Mouse (Mus musculus): ENCODE measurements around the gene Gpatch8. TPM values are rescaled to one million over a fixed set of nuclear protein-coding genes. Genes with fewer than 3 reads are reported as not detected.
A peak's percentile ranks its signal among the peaks of the same experiment; 100 is the strongest.

Gene Gpatch8
- polyA plus RNA-seq, 1 experiment from 2014 or later: 68.1 TPM

GRCm38 (mm10) chr11:102586445-102587130 is 30.4 kb upstream of the Gpatch8 start:
- ATAC-seq (ENCODE audit: low FRiP score): no peak
- Histone ChIP-seq H3K27ac (ENCODE audit: low read depth, low read length) (no peak overlapping the region), H3K36me3 (ENCODE audit: control insufficient read depth, insufficient read depth, low read length) (no peaks in the 10 kb centered on the region), H3K4me1 (replicated peaks; ENCODE audit: control insufficient read depth, insufficient read depth, low read length) (0 out of 2 replicates have a peak, but pooled peaks cover 3% of the 10 kb centered on the region), H3K4me2 (replicated peaks; ENCODE audit: low read depth, low read length) (no peak overlapping the region), H3K9ac (ENCODE audit: low read depth, low read length) (no peak overlapping the region), H3K9me3 (ENCODE audit: control insufficient read depth, low read length) (no peaks in the 10 kb centered on the region), H3K4me3 (ENCODE audit: low read depth, low read length) (no peak overlapping the region), H3K27me3 (ENCODE audit: control insufficient read depth, insufficient read depth, low read length) (no peaks in the 10 kb centered on the region)
- WGBS: 90% methylated on average over 4 of the region's 4 CpGs
- no peak for DNase-seq (ENCODE audit: low spot score)

- WGBS: 10% methylated on average over 5 of the region's 5 CpGs
- H3K36me3 ChIP-seq (ENCODE audit: control insufficient read depth, insufficient read depth, low read length): no peaks in the 10 kb centered on the region
- no peak overlapping the region for H3K9ac ChIP-seq (ENCODE audit: low read depth, low read length)
- no peak for DNase-seq (ENCODE audit: low spot score)
- peaks cover 12% of the 10 kb centered on the region for H3K4me1 ChIP-seq (replicated peaks; ENCODE audit: control insufficient read depth, insufficient read depth, low read length)
- no peak overlapping the region for H3K4me3 ChIP-seq (ENCODE audit: low read depth, low read length)
- no peak overlapping the region for H3K27ac ChIP-seq (ENCODE audit: low read depth, low read length)
- no peaks in the 10 kb centered on the region for H3K27me3 ChIP-seq (ENCODE audit: control insufficient read depth, insufficient read depth, low read length)
- H3K4me2 ChIP-seq (replicated peaks; ENCODE audit: low read depth, low read length): no peak overlapping the region
- H3K9me3 ChIP-seq (ENCODE audit: control insufficient read depth, low read length): no peaks in the 10 kb centered on the region
- no peak for ATAC-seq (ENCODE audit: low FRiP score)
Observed at GRCm38 (mm10) chr11:102582736-102583135, 26.5 kb upstream of the Gpatch8 start.

DNA sequence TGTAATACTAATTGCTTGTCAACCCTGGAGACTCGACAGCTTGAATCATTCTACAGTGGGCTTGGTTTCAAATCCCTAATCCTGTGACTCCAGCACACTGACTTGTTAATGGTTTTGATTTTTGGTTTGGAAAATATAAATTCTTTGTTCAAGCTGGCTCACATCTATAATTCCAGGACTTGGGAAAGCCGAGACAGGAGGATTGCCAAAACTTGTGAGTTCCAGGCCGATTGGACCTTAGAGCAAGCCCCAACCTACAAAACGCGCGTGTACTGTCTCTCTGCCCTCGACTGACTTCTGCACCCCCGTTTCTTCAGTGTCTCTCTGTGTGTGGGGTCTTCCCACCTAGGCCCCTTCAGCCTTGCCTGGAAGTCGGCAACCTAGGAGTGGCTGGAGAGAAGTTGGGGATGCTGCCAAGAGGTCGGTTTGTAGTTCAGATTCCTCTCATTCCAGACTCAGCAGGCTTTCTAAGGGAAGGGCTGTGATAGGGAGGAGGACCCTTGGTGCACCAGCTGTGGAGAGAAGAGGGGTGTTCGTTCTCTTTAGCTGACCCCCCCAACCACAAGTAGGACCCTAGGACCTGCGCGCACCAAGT is 25.9 kb upstream of the Gpatch8 start:
- no peak overlapping the region for H3K4me2 ChIP-seq (replicated peaks; ENCODE audit: low read depth, low read length)
- no peaks in the 10 kb centered on the region for H3K27me3 ChIP-seq (ENCODE audit: control insufficient read depth, insufficient read depth, low read length)
- peaks cover 12% of the 10 kb centered on the region for H3K4me1 ChIP-seq (replicated peaks; ENCODE audit: control insufficient read depth, insufficient read depth, low read length)
- 17% methylated on average over 13 of the region's 13 CpGs for WGBS
- H3K4me3 ChIP-seq (ENCODE audit: low read depth, low read length): no peak overlapping the region
- no peaks in the 10 kb centered on the region for H3K36me3 ChIP-seq (ENCODE audit: control insufficient read depth, insufficient read depth, low read length)
- no peak overlapping the region for H3K9ac ChIP-seq (ENCODE audit: low read depth, low read length)
- ATAC-seq (ENCODE audit: low FRiP score) (no peak), DNase-seq (ENCODE audit: low spot score) (no peak)
- no peak overlapping the region for H3K27ac ChIP-seq (ENCODE audit: low read depth, low read length)
- H3K9me3 ChIP-seq (ENCODE audit: control insufficient read depth, low read length): no peaks in the 10 kb centered on the region

- Histone ChIP-seq H3K27ac (ENCODE audit: low read depth, low read length) (peak overlapping the region; percentile 42), H3K9ac (ENCODE audit: low read depth, low read length) (no peak overlapping the region), H3K36me3 (ENCODE audit: control insufficient read depth, insufficient read depth, low read length) (no peaks in the 10 kb centered on the region), H3K4me3 (ENCODE audit: low read depth, low read length) (no peak overlapping the region), H3K27me3 (ENCODE audit: control insufficient read depth, insufficient read depth, low read length) (no peaks in the 10 kb centered on the region), H3K4me1 (replicated peaks; ENCODE audit: control insufficient read depth, insufficient read depth, low read length) (peaks cover 12% of the 10 kb centered on the region), H3K4me2 (replicated peaks; ENCODE audit: low read depth, low read length) (0 out of 2 replicates have a peak overlapping the region, but pooled peaks have one; percentile 5), H3K9me3 (ENCODE audit: control insufficient read depth, low read length) (no peaks in the 10 kb centered on the region)
- WGBS: 14% methylated on average over 11 of the region's 11 CpGs
- DNase-seq (ENCODE audit: low spot score): no peak
- no peak for ATAC-seq (ENCODE audit: low FRiP score)
Observed at GRCm38 (mm10) chr11:102581281-102582015, 25.3 kb upstream of the Gpatch8 start.

GRCm38 (mm10) chr11:102580034-102580330 is 23.8 kb upstream of the Gpatch8 start:
- 24% methylated on average over 3 of the region's 3 CpGs for WGBS
- DNase-seq (ENCODE audit: low spot score) (no peak), ATAC-seq (ENCODE audit: low FRiP score) (no peak)
- peak overlapping the region; percentile 56; the same call in 1 of the 2 replicates for H3K9ac ChIP-seq (ENCODE audit: low read depth, low read length)
- H3K4me2 ChIP-seq (replicated peaks; ENCODE audit: low read depth, low read length): no peak overlapping the region; the same call in 1 of the 2 replicates
- H3K36me3 ChIP-seq (ENCODE audit: control insufficient read depth, insufficient read depth, low read length): no peaks in the 10 kb centered on the region
- no peaks in the 10 kb centered on the region for H3K27me3 ChIP-seq (ENCODE audit: control insufficient read depth, insufficient read depth, low read length)
- no peak overlapping the region for H3K4me3 ChIP-seq (ENCODE audit: low read depth, low read length)
- H3K27ac ChIP-seq (ENCODE audit: low read depth, low read length): peak overlapping the region; percentile 90
- no peaks in the 10 kb centered on the region for H3K9me3 ChIP-seq (ENCODE audit: control insufficient read depth, low read length)
- H3K4me1 ChIP-seq (replicated peaks; ENCODE audit: control insufficient read depth, insufficient read depth, low read length): peaks cover 12% of the 10 kb centered on the region

DNA sequence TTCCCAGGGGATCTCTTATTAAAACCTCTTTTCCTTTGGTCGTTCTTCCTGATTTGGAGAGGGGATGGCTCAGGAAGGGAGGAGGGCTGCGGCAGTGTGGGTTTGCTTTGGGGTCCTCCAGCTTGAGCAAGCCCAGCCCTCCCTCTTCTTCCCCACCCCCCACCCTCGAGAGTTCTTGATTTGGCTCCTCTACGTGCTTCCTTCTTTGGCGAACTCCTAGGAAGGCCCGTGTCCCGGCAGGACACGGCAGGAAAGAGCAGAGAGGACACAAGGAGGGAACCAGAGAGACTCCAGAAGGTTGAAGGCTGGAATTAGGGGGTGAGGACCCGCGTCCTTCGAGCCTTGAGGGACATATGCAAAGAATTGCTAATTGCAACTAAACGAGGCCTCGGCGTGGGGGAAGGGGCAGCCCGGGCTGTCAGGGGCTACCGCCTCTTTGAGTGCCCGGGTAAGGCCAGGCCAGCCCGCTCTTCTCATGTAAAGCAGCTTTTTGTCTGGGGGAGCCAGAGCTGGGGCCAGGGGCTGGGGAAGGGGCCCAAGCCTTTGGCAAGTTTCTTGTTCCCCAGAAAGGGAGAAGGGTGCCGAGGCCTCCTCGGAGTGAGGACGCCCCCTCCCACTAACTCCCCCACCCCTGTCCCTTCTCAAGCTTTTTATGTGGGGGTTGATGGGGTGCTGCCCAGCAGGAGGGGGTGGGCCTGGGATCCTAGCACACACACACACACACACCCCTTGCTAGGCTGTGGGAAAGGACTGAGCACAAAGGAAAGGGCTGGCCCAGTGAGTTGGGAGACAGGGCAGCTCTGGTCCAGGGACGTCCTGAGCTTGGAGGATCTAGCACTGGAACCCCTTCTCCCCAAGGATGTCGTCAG is 23.2 kb upstream of the Gpatch8 start, which contains the start of gene Gm11627:
Gm11627 (minus strand) TSS at position 297 of the 869 bp plus-strand sequence.
- peak within 1 kb of the TSS; percentile 90 for H3K27ac ChIP-seq (ENCODE audit: low read depth, low read length)
- peak; percentile 88 for ATAC-seq (ENCODE audit: low FRiP score)
- peaks cover 12% of the 10 kb centered on the region for H3K4me1 ChIP-seq (replicated peaks; ENCODE audit: control insufficient read depth, insufficient read depth, low read length)
- no peaks in the 10 kb centered on the region for H3K36me3 ChIP-seq (ENCODE audit: control insufficient read depth, insufficient read depth, low read length)
- WGBS: 9% methylated on average over 23 of the region's 23 CpGs
- H3K4me2 ChIP-seq (replicated peaks; ENCODE audit: low read depth, low read length): peak within 1 kb of the TSS; percentile 42
- H3K4me3 ChIP-seq (ENCODE audit: low read depth, low read length): peak within 1 kb of the TSS; percentile 22
- no peaks in the 10 kb centered on the region for H3K27me3 ChIP-seq (ENCODE audit: control insufficient read depth, insufficient read depth, low read length)
- no peaks in the 10 kb centered on the region for H3K9me3 ChIP-seq (ENCODE audit: control insufficient read depth, low read length)
- peak within 1 kb of the TSS; percentile 56 for H3K9ac ChIP-seq (ENCODE audit: low read depth, low read length)
- DNase-seq (ENCODE audit: low spot score): peak; percentile 79

DNA sequence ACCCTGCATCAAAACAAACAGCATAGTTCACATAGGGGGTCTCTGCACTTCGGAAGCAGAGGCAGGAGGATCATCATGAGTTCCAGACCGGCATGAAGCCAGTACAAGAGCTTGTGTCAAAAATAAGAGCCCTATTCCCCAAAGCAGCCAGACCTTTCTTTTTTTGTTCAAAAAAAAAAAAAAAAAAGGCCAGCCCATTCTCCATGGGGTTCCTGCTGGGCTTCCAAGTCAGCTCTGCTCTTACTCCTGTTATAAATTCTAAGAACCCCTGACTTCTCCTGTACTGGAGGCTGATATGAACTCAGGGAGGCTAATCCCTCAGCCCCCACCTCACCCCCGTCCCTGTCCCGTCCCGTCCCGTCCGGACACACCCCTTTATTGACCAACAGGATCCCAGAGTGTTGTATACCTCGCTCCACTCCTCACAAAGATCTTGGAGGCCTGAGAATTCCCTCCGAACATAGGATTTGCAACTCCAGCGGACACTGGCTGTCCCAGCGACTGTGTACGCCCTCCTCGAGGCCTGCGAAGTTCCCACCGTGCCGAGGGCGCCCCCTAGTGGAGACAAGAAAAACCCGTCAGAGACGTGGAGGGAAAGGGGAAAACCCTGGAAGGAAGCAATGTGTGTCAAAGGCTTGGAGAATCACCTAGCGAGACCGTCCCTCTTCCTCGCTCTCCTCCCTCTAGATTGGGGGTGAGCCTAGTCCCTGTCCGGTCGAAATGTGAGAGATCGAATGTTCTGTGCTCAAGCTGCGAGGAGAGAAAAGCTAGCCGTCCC is 22.3 kb upstream of the Gpatch8 start:
- H3K9ac ChIP-seq (ENCODE audit: low read depth, low read length): peak overlapping the region; percentile 56
- H3K4me1 ChIP-seq (replicated peaks; ENCODE audit: control insufficient read depth, insufficient read depth, low read length): peaks cover 12% of the 10 kb centered on the region
- H3K4me3 ChIP-seq (ENCODE audit: low read depth, low read length): peak overlapping the region; percentile 22; the same call in 1 of the 2 replicates
- H3K36me3 ChIP-seq (ENCODE audit: control insufficient read depth, insufficient read depth, low read length): no peaks in the 10 kb centered on the region
- H3K9me3 ChIP-seq (ENCODE audit: control insufficient read depth, low read length): no peaks in the 10 kb centered on the region
- 8% methylated on average over 25 of the region's 27 CpGs for WGBS
- no peaks in the 10 kb centered on the region for H3K27me3 ChIP-seq (ENCODE audit: control insufficient read depth, insufficient read depth, low read length)
- peak; percentile 90 for DNase-seq (ENCODE audit: low spot score)
- ATAC-seq (ENCODE audit: low FRiP score): peak; percentile 23
- peak overlapping the region; percentile 42 for H3K4me2 ChIP-seq (replicated peaks; ENCODE audit: low read depth, low read length)
- peak overlapping the region; percentile 90 for H3K27ac ChIP-seq (ENCODE audit: low read depth, low read length)
